Mouse (Mus musculus) midbrain, embryonic 12.5 days (tissue): ENCODE measurements at regions not wholly inside any gene's neighbourhood (a gene's known extent, or its start where the extent isn't known, plus 50 kb on each side); places are given as distances from the start of the nearest gene placed in this dataset.

Source experiments
- ATAC-seq: fragments of 200-750 bp; cut with Nextera tagmentation; 2 replicates; pipeline ENCODE4 v1.8.0; 2017; ENCODE audit warnings: low read depth, moderate TSS enrichment, moderate library complexity; ENCODE audit not compliant: low FRiP score
- H3K27ac ChIP-seq: fragments of 300-500 bp; sonication (generic); replicated peaks from 2 replicates; pipeline ENCODE4 v1.5.1; 2016; ENCODE audit warnings: mild to moderate bottlenecking
- H3K27me3 ChIP-seq: fragments of 300-500 bp; sonication (generic); 2 replicates; pipeline ENCODE4 v1.6.1; 2016; ENCODE audit warnings: mild to moderate bottlenecking
- H3K36me3 ChIP-seq: fragments of 300-500 bp; sonication (generic); 2 replicates; pipeline ENCODE4 v1.6.1; 2016
- H3K4me1 ChIP-seq: fragments of 300-500 bp; sonication (generic); 2 replicates; pipeline ENCODE4 v1.6.1; 2016
- H3K4me2 ChIP-seq: fragments of 300-500 bp; sonication (generic); replicated peaks from 2 replicates; pipeline ENCODE4 v1.6.1; 2016; ENCODE audit warnings: mild to moderate bottlenecking, moderate library complexity
- H3K4me3 ChIP-seq: fragments of 300-500 bp; sonication (generic); 2 replicates; pipeline ENCODE4 v1.5.1; 2016; ENCODE audit warnings: mild to moderate bottlenecking
- H3K9ac ChIP-seq: fragments of 300-500 bp; sonication (generic); replicated peaks from 2 replicates; pipeline ENCODE4 v1.6.1; 2016; ENCODE audit warnings: mild to moderate bottlenecking, moderate library complexity
- H3K9me3 ChIP-seq: fragments of 300-500 bp; sonication (generic); 2 replicates; pipeline ENCODE4 v1.6.1; 2016; ENCODE audit warnings: mild to moderate bottlenecking
- WGBS: fragments of 180-500 bp; shearing (Covaris S2); methylation state at CpG from one replicate; pipeline ENCODE4 v1.1.7; 2016; 5-methylcytosine and 5-hydroxymethylcytosine counted together

- no peak overlapping the region for H3K9ac ChIP-seq
- no peaks in the 10 kb centered on the region for H3K27me3 ChIP-seq
- no peaks in the 10 kb centered on the region for H3K36me3 ChIP-seq
- no peak for ATAC-seq
- no peak overlapping the region for H3K27ac ChIP-seq
- H3K4me1 ChIP-seq = peaks cover 9% of the 10 kb centered on the region; the same call in 1 of the 2 replicates
- H3K4me2 ChIP-seq = no peak overlapping the region
- no peak overlapping the region for H3K4me3 ChIP-seq
- 94% methylated on average over 4 of the region's 4 CpGs for WGBS
- H3K9me3 ChIP-seq = no peaks in the 10 kb centered on the region
Observed at GRCm38 (mm10) chr1:189064629-189065028, 57.0 kb upstream of the Kctd3 start.

- H3K4me2 ChIP-seq = no peak overlapping the region
- no peaks in the 10 kb centered on the region for H3K27me3 ChIP-seq
- H3K9ac ChIP-seq = no peak overlapping the region
- ATAC-seq = no peak
- H3K4me3 ChIP-seq = no peak overlapping the region
- no peaks in the 10 kb centered on the region for H3K36me3 ChIP-seq
- peaks cover 9% of the 10 kb centered on the region; the same call in 1 of the 2 replicates for H3K4me1 ChIP-seq
- WGBS = 88% methylated on average over 2 of the region's 2 CpGs
- no peaks in the 10 kb centered on the region for H3K9me3 ChIP-seq
- no peak overlapping the region for H3K27ac ChIP-seq
Observed at GRCm38 (mm10) chr1:189063699-189064098, 56.1 kb upstream of the Kctd3 start.

- H3K27ac ChIP-seq = no peak overlapping the region
- H3K4me3 ChIP-seq = no peak overlapping the region
- no peaks in the 10 kb centered on the region for H3K27me3 ChIP-seq
- H3K9me3 ChIP-seq = no peaks in the 10 kb centered on the region
- 66% methylated on average over 7 of the region's 7 CpGs for whole genome bisulfite sequencing
- ATAC-seq = no peak
- H3K36me3 ChIP-seq = no peaks in the 10 kb centered on the region
- peaks cover 9% of the 10 kb centered on the region; the same call in 1 of the 2 replicates for H3K4me1 ChIP-seq
- H3K9ac ChIP-seq = no peak overlapping the region
- no peak overlapping the region for H3K4me2 ChIP-seq
Observed at GRCm38 (mm10) chr1:189063209-189063608, 55.6 kb upstream of the Kctd3 start.
